In genomic region chr2:72365930-72366329, GRCm38 (mm10) we compare ENCODE assay signal across 8 mouse cellular contexts.
DNase-seq lines count a peak whose midpoint lies in the region; ATAC-seq and TF ChIP-seq lines count a peak whose summit lies in the region.
"Had no signal": no experiment of that assay in that cellular context is flagged by ENCODE, and none has a peak within 500 bp of the region (broad histone marks: within the 10 kb centered on the region; RNA-seq: fewer than 3 reads in every experiment).

No protein-coding gene starts in this region.

- H3K4me2 ChIP-seq in midbrain, postnatal 0 days (ENCODE audit: low read depth, low read length, poor library complexity, severe bottlenecking), result no peak overlapping the region
- H3K4me2 ChIP-seq in midbrain, embryonic 14.5 days (ENCODE audit: low read length), result no peak overlapping the region

- no peaks in the 10 kb centered on the region; the same call in 1 of the 2 replicates for H3K79me2 ChIP-seq in heart, adult 2 months (replicated peaks; ENCODE audit: control insufficient read depth, insufficient read depth, low read length)

- H3K4me1 ChIP-seq in midbrain, postnatal 0 days (ENCODE audit: insufficient read depth, low read length), result no peaks in the 10 kb centered on the region
- no peaks in the 10 kb centered on the region for H3K4me1 ChIP-seq in midbrain, embryonic 14.5 days (ENCODE audit: control insufficient read depth, insufficient read depth, low read length)
- peaks cover 13% of the 10 kb centered on the region for H3K4me1 ChIP-seq in heart, adult 2 months (ENCODE audit: control insufficient read depth, insufficient read depth, low read length)

- no peak overlapping the region for H3K9ac ChIP-seq in midbrain, postnatal 0 days (replicated peaks; ENCODE audit: low read length, poor library complexity, severe bottlenecking)
- H3K9ac ChIP-seq in midbrain, embryonic 14.5 days (replicated peaks; ENCODE audit: low read length), result no peak overlapping the region
- no peak overlapping the region for H3K9ac ChIP-seq in heart, adult 2 months (ENCODE audit: low read depth, low read length)
- H3K9ac ChIP-seq: liver, postnatal 0 days had no signal

- ATAC-seq in midbrain, postnatal 0 days (ENCODE audit: low FRiP score), result no peak
- no peak for ATAC-seq in midbrain, embryonic 14.5 days (ENCODE audit: low FRiP score, low TSS enrichment)

- no peaks in the 10 kb centered on the region for H3K27me3 ChIP-seq in midbrain, postnatal 0 days (ENCODE audit: insufficient read depth, low read length)
- H3K27me3 ChIP-seq in midbrain, embryonic 14.5 days (ENCODE audit: control insufficient read depth, insufficient read depth, low read length), result no peaks in the 10 kb centered on the region
- no peaks in the 10 kb centered on the region for H3K27me3 ChIP-seq in heart, adult 2 months (ENCODE audit: control insufficient read depth, insufficient read depth, low read length)

- no peak for TF ChIP-seq POLR2A in heart, adult 2 months (IDR thresholded peaks at IDR 0.05; ENCODE audit: insufficient read depth, low read depth, low read length)

- 72% methylated on average over 7 of the region's 7 CpGs for WGBS in midbrain, postnatal 0 days
- 76% methylated on average over 7 of the region's 7 CpGs for WGBS in midbrain, embryonic 14.5 days
- WGBS in heart, adult 2 months, result 31% methylated on average over 7 of the region's 7 CpGs

- TF ChIP-seq EP300 in heart, adult 2 months (IDR thresholded peaks at IDR 0.05; ENCODE audit: insufficient read depth, low read depth, low read length), result peak; percentile 75

- H3K27ac ChIP-seq in midbrain, postnatal 0 days (ENCODE audit: low read depth, low read length), result no peak overlapping the region
- no peak overlapping the region for H3K27ac ChIP-seq in midbrain, embryonic 14.5 days (replicated peaks; ENCODE audit: low read depth, low read length)
- H3K27ac ChIP-seq in heart, adult 2 months, result peak overlapping the region; percentile 63

- intact Hi-C loops in heart, adult 2 months (cut with DNase I), result no loop called here

- H3K9me3 ChIP-seq in midbrain, postnatal 0 days (ENCODE audit: low read length), result no peaks in the 10 kb centered on the region
- no peaks in the 10 kb centered on the region for H3K9me3 ChIP-seq in midbrain, embryonic 14.5 days (ENCODE audit: control insufficient read depth, low read length)

- no peak for TF ChIP-seq CTCF in midbrain, postnatal 0 days (IDR thresholded peaks at IDR 0.05)
- TF ChIP-seq CTCF in heart, adult 2 months (IDR thresholded peaks at IDR 0.05), result no peak

- peak; percentile 5 for DNase-seq in midbrain, postnatal 0 days (ENCODE audit: low spot score)
- DNase-seq in midbrain, embryonic 14.5 days, result no peak
- peak; percentile 60 to 80 for DNase-seq in heart, adult 2 months
- peak; percentile 25 to 40 for DNase-seq in layer of hippocampus, adult 8-10 months (ENCODE audit: low spot score in 2 of 2)
- peak; percentile 19 for DNase-seq in telencephalon, adult 2 months (ENCODE audit: low read depth, low spot score)
- no peak for DNase-seq in cerebellum, adult 9-10 months
- DNase-seq in urinary bladder, postnatal 10 days (ENCODE audit: low spot score), result no peak
- DNase-seq: liver, postnatal 0 days had no signal

- no peak overlapping the region for H3K4me3 ChIP-seq in midbrain, postnatal 0 days (ENCODE audit: low read depth, low read length)
- H3K4me3 ChIP-seq in midbrain, embryonic 14.5 days (replicated peaks; ENCODE audit: low read depth, low read length), result no peak overlapping the region
- no peak overlapping the region for H3K4me3 ChIP-seq in heart, adult 2 months

- H3K36me3 ChIP-seq in midbrain, postnatal 0 days (ENCODE audit: insufficient read depth, low read length), result no peaks in the 10 kb centered on the region
- H3K36me3 ChIP-seq in midbrain, embryonic 14.5 days (ENCODE audit: control insufficient read depth, insufficient read depth, low read length), result no peaks in the 10 kb centered on the region
- H3K36me3 ChIP-seq in heart, adult 2 months (ENCODE audit: control insufficient read depth, insufficient read depth, low read length), result peaks cover 26% of the 10 kb centered on the region

Comparison
In these comparisons a context has a peak if more than half of its experiments do, and no peak if none do; other contexts are left out.
1. DNase-seq: peak in midbrain, postnatal 0 days (single experiment), heart, adult 2 months (2 of 2), layer of hippocampus, adult 8-10 months (2 of 2) and telencephalon, adult 2 months (single experiment); none in midbrain, embryonic 14.5 days (single experiment), cerebellum, adult 9-10 months (single experiment) and urinary bladder, postnatal 10 days (single experiment).